Mouse (Mus musculus) midbrain, embryonic 12.5 days (tissue): ENCODE data around the gene Nanos2. TPM values are rescaled to one million over a fixed set of nuclear protein-coding genes. Genes with fewer than 3 reads are reported as not detected.
A peak's percentile ranks its signal among the peaks of the same experiment; 100 is the strongest.

Experiments
- ATAC-seq: fragments of 200-750 bp; cut with Nextera tagmentation; 2 replicates; pipeline ENCODE4 v1.8.0; 2017; ENCODE audit warnings: low read depth, moderate TSS enrichment, moderate library complexity; ENCODE audit not compliant: low FRiP score
- H3K27ac ChIP-seq: fragments of 300-500 bp; sonication (generic); replicated peaks from 2 replicates; pipeline ENCODE4 v1.5.1; 2016; ENCODE audit warnings: mild to moderate bottlenecking
- H3K27me3 ChIP-seq: fragments of 300-500 bp; sonication (generic); 2 replicates; pipeline ENCODE4 v1.6.1; 2016; ENCODE audit warnings: mild to moderate bottlenecking
- H3K36me3 ChIP-seq: fragments of 300-500 bp; sonication (generic); 2 replicates; pipeline ENCODE4 v1.6.1; 2016
- H3K4me1 ChIP-seq: fragments of 300-500 bp; sonication (generic); 2 replicates; pipeline ENCODE4 v1.6.1; 2016
- H3K4me2 ChIP-seq: fragments of 300-500 bp; sonication (generic); replicated peaks from 2 replicates; pipeline ENCODE4 v1.6.1; 2016; ENCODE audit warnings: mild to moderate bottlenecking, moderate library complexity
- H3K4me3 ChIP-seq: fragments of 300-500 bp; sonication (generic); 2 replicates; pipeline ENCODE4 v1.5.1; 2016; ENCODE audit warnings: mild to moderate bottlenecking
- H3K9ac ChIP-seq: fragments of 300-500 bp; sonication (generic); replicated peaks from 2 replicates; pipeline ENCODE4 v1.6.1; 2016; ENCODE audit warnings: mild to moderate bottlenecking, moderate library complexity
- H3K9me3 ChIP-seq: fragments of 300-500 bp; sonication (generic); 2 replicates; pipeline ENCODE4 v1.6.1; 2016; ENCODE audit warnings: mild to moderate bottlenecking
- WGBS: fragments of 180-500 bp; shearing (Covaris S2); methylation state at CpG from one replicate; pipeline ENCODE4 v1.1.7; 2016; 5-methylcytosine and 5-hydroxymethylcytosine counted together
- polyA plus RNA-seq: library from polyadenylated mRNA; unstranded; fragments of >200 nt; fragmentation: Nextera tagmentation; extraction: Ambion mirVana; gene quantifications from 2 replicates; pipeline ENCODE4 v1.2.1, GENCODE M21; 2016

The Nanos2 gene
- polyA plus RNA-seq, 1 experiment from 2014 or later: 0.33 TPM

DNA sequence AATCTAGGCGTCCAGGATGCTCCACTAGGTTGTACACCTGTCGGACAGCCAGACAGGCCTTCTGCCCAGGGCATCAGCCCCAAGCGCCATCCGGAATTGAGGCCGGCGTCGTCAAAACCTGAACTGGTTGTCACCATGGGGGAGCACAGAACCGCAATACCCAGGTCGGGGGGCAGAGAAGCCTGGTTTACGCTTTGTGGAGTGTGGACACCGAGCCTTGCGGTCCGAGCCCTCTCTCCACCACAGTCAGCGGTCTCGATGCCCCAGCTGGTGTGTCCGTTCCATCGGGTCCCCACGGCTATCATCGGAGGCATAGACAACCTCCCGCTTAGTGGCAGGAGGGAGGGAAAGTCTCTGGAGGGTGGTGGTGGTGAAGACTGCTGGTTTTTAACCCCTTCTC lies 24.4 kb upstream of the Nanos2 start:
- Histone ChIP-seq H3K9ac (peak overlapping the region; percentile 46; the same call in 1 of the 2 replicates), H3K36me3 (peaks cover 10% of the 10 kb centered on the region; the same call in 1 of the 2 replicates), H3K9me3 (no peaks in the 10 kb centered on the region), H3K27ac (peak overlapping the region; percentile 61), H3K4me3 (peak overlapping the region; percentile 38), H3K4me1 (peaks cover 67% of the 10 kb centered on the region), H3K27me3 (peaks cover 39% of the 10 kb centered on the region), H3K4me2 (peak overlapping the region; percentile 71)
- under 1% methylated on average over 20 of the region's 20 CpGs for WGBS
- no peak; the same call in 1 of the 2 replicates for ATAC-seq

DNA sequence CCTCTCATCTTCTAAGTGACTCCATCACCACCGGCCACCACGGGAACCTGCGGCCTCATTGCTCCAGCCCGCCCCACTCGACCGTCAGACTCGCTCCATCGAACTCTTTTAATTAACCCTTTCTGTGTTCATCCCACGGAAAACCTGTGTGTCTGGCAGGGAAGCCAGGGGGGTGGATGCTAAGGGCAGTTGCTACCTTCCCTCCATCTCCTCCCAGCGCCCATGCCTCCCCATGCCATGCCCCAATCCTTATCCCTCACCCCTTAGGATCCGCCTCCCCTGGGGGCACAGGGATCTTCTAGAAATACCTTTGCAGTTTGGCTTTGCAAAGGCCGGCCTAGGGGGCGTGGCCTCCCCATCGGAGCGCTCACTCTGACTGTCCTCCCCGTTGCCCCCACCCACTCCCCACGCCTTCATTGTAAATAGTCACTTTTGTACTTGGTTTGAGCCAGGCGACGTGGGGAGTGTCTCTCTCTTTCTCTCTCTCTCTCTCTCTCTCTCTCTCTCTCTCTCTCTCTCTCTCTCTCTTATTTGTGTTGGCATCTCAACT lies 23.8 kb upstream of the Nanos2 start:
- H3K4me2 ChIP-seq: peak overlapping the region; percentile 71

GRCm38 (mm10) chr7:18965312-18965711 lies 21.9 kb upstream of the Nanos2 start:
- no peaks in the 10 kb centered on the region for H3K36me3 ChIP-seq
- H3K4me3 ChIP-seq: no peak overlapping the region
- no peak overlapping the region for H3K9ac ChIP-seq
- ATAC-seq: no peak
- peaks cover 46% of the 10 kb centered on the region for H3K4me1 ChIP-seq
- no peak overlapping the region for H3K4me2 ChIP-seq
- H3K9me3 ChIP-seq: no peaks in the 10 kb centered on the region
- H3K27me3 ChIP-seq: peaks cover 35% of the 10 kb centered on the region
- WGBS: 86% methylated on average over 5 of the region's 5 CpGs
- H3K27ac ChIP-seq: no peak overlapping the region

More for the DNA sequence above, 23.8 kb upstream of the Nanos2 start:
- no peaks in the 10 kb centered on the region for H3K9me3 ChIP-seq
- H3K4me3 ChIP-seq: peak overlapping the region; percentile 38
- no peak for ATAC-seq
- peaks cover 61% of the 10 kb centered on the region for H3K4me1 ChIP-seq
- H3K27ac ChIP-seq: peak overlapping the region; percentile 61; the same call in 1 of the 2 replicates
- 0 out of 2 replicates have a peak overlapping the region, but pooled peaks have one; percentile 31 for H3K9ac ChIP-seq
- 0 out of 2 replicates have a peak, but pooled peaks cover 6% of the 10 kb centered on the region for H3K36me3 ChIP-seq
- peaks cover 39% of the 10 kb centered on the region for H3K27me3 ChIP-seq
- WGBS: 1% methylated on average over 19 of the region's 19 CpGs

DNA sequence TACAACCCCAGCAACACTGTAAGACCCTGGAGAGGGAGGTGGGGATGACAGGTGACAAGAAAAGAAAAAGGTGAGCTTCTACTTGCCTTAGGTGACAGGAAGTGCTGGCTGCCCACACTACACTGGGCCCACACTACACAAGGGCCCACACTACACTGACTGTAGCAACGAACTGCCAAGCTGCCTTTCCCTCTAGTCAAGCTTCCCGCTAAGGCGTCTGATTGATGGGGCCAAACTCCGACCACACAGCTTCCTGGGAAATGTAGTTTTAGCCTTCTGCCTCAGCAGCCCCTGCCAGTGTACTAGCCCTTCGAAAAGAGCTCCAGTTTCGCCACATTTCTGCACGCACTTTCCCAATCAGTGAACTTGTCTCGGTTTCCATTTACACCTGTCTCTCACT lies 19.6 kb upstream of the Nanos2 start:
- ATAC-seq: peak; percentile 47; the same call in 1 of the 2 replicates

DNA sequence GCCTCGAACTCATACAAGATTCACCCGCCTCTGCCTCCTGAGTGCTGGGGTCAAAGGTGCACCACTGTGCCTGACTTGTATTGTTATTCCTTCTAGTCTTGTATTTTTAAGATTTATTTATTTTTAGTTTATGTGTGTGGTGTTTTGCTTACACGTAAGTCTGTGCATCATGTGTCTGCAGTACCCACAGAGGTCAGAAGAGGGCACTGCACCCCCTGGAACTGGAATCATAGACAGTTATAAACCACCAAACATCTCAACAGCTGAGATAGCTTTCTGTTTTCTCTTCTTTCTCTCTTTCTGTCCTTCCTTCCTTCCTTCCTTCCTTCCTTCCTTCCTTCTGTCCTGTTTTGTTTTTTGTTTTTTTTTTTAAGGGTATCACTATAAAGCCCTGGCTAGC lies 16.2 kb upstream of the Nanos2 start:
- Histone ChIP-seq H3K27me3 (no peaks in the 10 kb centered on the region; the same call in 1 of the 2 replicates), H3K36me3 (no peaks in the 10 kb centered on the region), H3K4me3 (no peak overlapping the region), H3K9me3 (no peaks in the 10 kb centered on the region), H3K4me2 (no peak overlapping the region), H3K9ac (no peak overlapping the region), H3K4me1 (0 out of 2 replicates have a peak, but pooled peaks cover 5% of the 10 kb centered on the region), H3K27ac (no peak overlapping the region)
- 92% methylated on average over 3 of the region's 3 CpGs for WGBS
- no peak for ATAC-seq

More for the DNA sequence above, 19.6 kb upstream of the Nanos2 start:
- 15% methylated on average over 8 of the region's 8 CpGs for WGBS
- Histone ChIP-seq H3K4me1 (peaks cover 23% of the 10 kb centered on the region), H3K4me2 (no peak overlapping the region), H3K36me3 (no peaks in the 10 kb centered on the region), H3K9ac (no peak overlapping the region), H3K27me3 (peaks cover 23% of the 10 kb centered on the region), H3K9me3 (no peaks in the 10 kb centered on the region), H3K27ac (peak overlapping the region; percentile 5; the same call in 1 of the 2 replicates), H3K4me3 (no peak overlapping the region)

GRCm38 (mm10) chr7:18978381-18978780 lies 8.8 kb upstream of the Nanos2 start:
- Histone ChIP-seq H3K27me3 (no peaks in the 10 kb centered on the region), H3K36me3 (no peaks in the 10 kb centered on the region), H3K9ac (no peak overlapping the region), H3K4me1 (no peaks in the 10 kb centered on the region), H3K4me3 (no peak overlapping the region), H3K4me2 (no peak overlapping the region), H3K9me3 (no peaks in the 10 kb centered on the region), H3K27ac (no peak overlapping the region)
- no peak for ATAC-seq
- 93% methylated on average over 9 of the region's 9 CpGs for WGBS

DNA sequence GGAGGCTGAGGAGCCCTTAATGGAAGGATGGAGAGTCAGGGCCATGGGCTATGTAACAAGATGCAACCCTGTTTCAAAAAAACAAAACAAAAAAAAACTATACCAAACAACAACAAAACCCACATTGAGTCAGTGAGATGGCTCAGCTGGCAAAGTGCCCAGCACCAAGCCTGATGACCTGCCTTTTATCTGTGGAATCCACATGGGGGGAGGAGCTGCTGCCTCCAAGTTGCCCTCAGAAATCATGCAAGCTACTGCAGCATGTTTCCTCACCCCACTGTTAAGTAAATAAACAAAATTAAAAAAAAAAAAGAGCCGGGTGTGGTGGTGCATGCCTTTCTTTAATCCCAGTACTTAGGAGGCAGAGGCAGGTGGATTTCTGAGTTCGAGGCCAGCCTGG lies 697 bp upstream of the Nanos2 start:
- Histone ChIP-seq H3K27me3 (peaks cover 1% of the 10 kb centered on the region), H3K36me3 (no peaks in the 10 kb centered on the region)
- 85% methylated on average over 2 of the region's 2 CpGs for WGBS

GRCm38 (mm10) chr7:18987747-18988146 lies 547 bp downstream of the Nanos2 start:
- no peak overlapping the region for H3K4me3 ChIP-seq
- WGBS: 77% methylated on average over 13 of the region's 13 CpGs
- H3K9ac ChIP-seq: no peak overlapping the region
- peaks cover 19% of the 10 kb centered on the region for H3K4me1 ChIP-seq
- no peaks in the 10 kb centered on the region for H3K9me3 ChIP-seq
- no peak overlapping the region for H3K27ac ChIP-seq
- H3K27me3 ChIP-seq: peaks cover 14% of the 10 kb centered on the region
- no peak for ATAC-seq
- no peaks in the 10 kb centered on the region for H3K36me3 ChIP-seq
- no peak overlapping the region for H3K4me2 ChIP-seq

More for the DNA sequence above, 697 bp upstream of the Nanos2 start:
- Histone ChIP-seq H3K9me3 (no peaks in the 10 kb centered on the region), H3K9ac (no peak overlapping the region), H3K4me2 (no peak overlapping the region), H3K4me1 (peaks cover 10% of the 10 kb centered on the region), H3K4me3 (no peak overlapping the region), H3K27ac (no peak overlapping the region)
- no peak for ATAC-seq

DNA sequence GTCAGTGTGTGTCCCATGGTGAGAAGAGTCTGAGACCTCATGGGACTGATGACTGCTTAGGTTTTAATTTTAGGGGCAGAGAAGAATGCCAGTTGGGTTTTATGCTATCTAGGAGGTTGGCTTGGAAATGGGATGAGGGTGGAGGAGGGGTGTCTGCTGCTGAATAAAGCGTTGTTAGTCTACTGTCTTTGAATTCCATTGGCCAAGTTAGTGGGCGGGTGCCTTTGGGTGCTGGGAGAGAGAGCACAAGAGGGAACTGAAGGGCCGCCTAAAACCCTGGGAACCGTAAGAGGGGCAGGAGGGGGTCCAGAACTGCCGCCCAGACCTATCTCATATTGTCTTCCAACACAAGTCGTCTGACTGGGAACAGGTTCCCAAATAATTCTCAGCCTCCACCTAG lies 1.6 kb downstream of the Nanos2 start:
- ATAC-seq: no peak
- Histone ChIP-seq H3K36me3 (no peaks in the 10 kb centered on the region), H3K9ac (no peak overlapping the region), H3K27ac (no peak overlapping the region), H3K27me3 (peaks cover 24% of the 10 kb centered on the region), H3K4me2 (no peak overlapping the region), H3K9me3 (no peaks in the 10 kb centered on the region), H3K4me1 (peaks cover 24% of the 10 kb centered on the region), H3K4me3 (no peak overlapping the region)
- WGBS: 70% methylated on average over 6 of the region's 6 CpGs

- H3K9me3 ChIP-seq: no peaks in the 10 kb centered on the region
- H3K27ac ChIP-seq: peak overlapping the region; percentile 95
- peaks cover 24% of the 10 kb centered on the region for H3K4me1 ChIP-seq
- H3K27me3 ChIP-seq: peaks cover 25% of the 10 kb centered on the region
- peak overlapping the region; percentile 56 for H3K4me3 ChIP-seq
- 5% methylated on average over 5 of the region's 5 CpGs for WGBS
- H3K36me3 ChIP-seq: no peaks in the 10 kb centered on the region
- ATAC-seq: no peak
- peak overlapping the region; percentile 73 for H3K4me2 ChIP-seq
- peak overlapping the region; percentile 69 for H3K9ac ChIP-seq
These were observed 2.8 kb downstream of the Nanos2 start for GRCm38 (mm10) chr7:18989995-18990394.

GRCm38 (mm10) chr7:18990601-18991295 lies 3.5 kb downstream of the Nanos2 start, which contains the start of gene Mypop:
TSS of gene Mypop (plus strand) at chr7:18991245.
- WGBS: under 1% methylated on average over 36 of the region's 37 CpGs
- no peaks in the 10 kb centered on the region for H3K9me3 ChIP-seq
- peak within 1 kb of the TSS; percentile 73 for H3K4me2 ChIP-seq
- peak within 1 kb of the TSS; percentile 69 for H3K9ac ChIP-seq
- H3K27ac ChIP-seq: peak within 1 kb of the TSS; percentile 95
- H3K27me3 ChIP-seq: peaks cover 25% of the 10 kb centered on the region
- ATAC-seq: peak; percentile 93
- H3K4me3 ChIP-seq: peak within 1 kb of the TSS; percentile 56
- peaks cover 24% of the 10 kb centered on the region for H3K4me1 ChIP-seq
- 0 out of 2 replicates have a peak, but pooled peaks cover 4% of the 10 kb centered on the region for H3K36me3 ChIP-seq

- Histone ChIP-seq H3K9ac (peak overlapping the region; percentile 69), H3K4me1 (peaks cover 24% of the 10 kb centered on the region), H3K27ac (peak overlapping the region; percentile 20; the same call in 1 of the 2 replicates), H3K4me2 (peak overlapping the region; percentile 73), H3K27me3 (peaks cover 25% of the 10 kb centered on the region), H3K9me3 (no peaks in the 10 kb centered on the region), H3K4me3 (peak overlapping the region; percentile 56), H3K36me3 (peaks cover 9% of the 10 kb centered on the region; the same call in 1 of the 2 replicates)
- WGBS: under 1% methylated on average over 59 of the region's 59 CpGs
- ATAC-seq: 0 out of 2 replicates have a peak, but pooled peaks have one; percentile 0
These were observed 4.6 kb downstream of the Nanos2 start for GRCm38 (mm10) chr7:18991660-18992293.
